Mouse (Mus musculus) liver, embryonic 15.5 days (tissue): ENCODE results near the gene 1700023F06Rik. TPM values are rescaled to one million over a fixed set of nuclear protein-coding genes. Genes with fewer than 3 reads are reported as not detected.
"Not testable (repeated sequence)": the region's sequence is repeated elsewhere in the genome, so short reads cannot be mapped to it uniquely, and the experiment has no call there.

Source experiments
- ATAC-seq: fragments of 200-750 bp; cut with Nextera tagmentation; 2 replicates; pipeline ENCODE4 v1.8.0; 2017; ENCODE audit warnings: moderate number of reproducible peaks, mild to moderate bottlenecking, moderate library complexity; ENCODE audit not compliant: insufficient read depth
- H3K27ac ChIP-seq: fragments of 300-500 bp; sonication (generic); replicated peaks from 2 replicates; pipeline ENCODE4 v1.5.1; 2015; ENCODE audit warnings: mild to moderate bottlenecking, inconsistent platforms
- H3K27me3 ChIP-seq: fragments of 300-500 bp; sonication (generic); 2 replicates; pipeline ENCODE4 v1.6.1; 2015; ENCODE audit warnings: mild to moderate bottlenecking, inconsistent platforms
- H3K36me3 ChIP-seq: fragments of 300-500 bp; sonication (generic); replicated peaks from 2 replicates; pipeline ENCODE4 v1.6.1; 2015; ENCODE audit warnings: moderate library complexity, mild to moderate bottlenecking, inconsistent platforms
- H3K4me1 ChIP-seq: fragments of 300-500 bp; sonication (generic); replicated peaks from 2 replicates; pipeline ENCODE4 v1.6.1; 2015; ENCODE audit warnings: inconsistent platforms
- H3K4me2 ChIP-seq: fragments of 300-500 bp; sonication (generic); 2 replicates; pipeline ENCODE4 v1.6.1; 2015; ENCODE audit warnings: moderate library complexity, mild to moderate bottlenecking, inconsistent platforms
- H3K4me3 ChIP-seq: fragments of 300-500 bp; sonication (generic); replicated peaks from 2 replicates; pipeline ENCODE4 v1.5.1; 2015; ENCODE audit warnings: mild to moderate bottlenecking, inconsistent platforms
- H3K9ac ChIP-seq: fragments of 300-500 bp; sonication (generic); 2 replicates; pipeline ENCODE4 v1.6.1; 2015; ENCODE audit warnings: moderate library complexity, mild to moderate bottlenecking, inconsistent platforms
- H3K9me3 ChIP-seq: fragments of 300-500 bp; sonication (generic); replicated peaks from 2 replicates; pipeline ENCODE4 v1.6.1; 2016; ENCODE audit warnings: inconsistent platforms
- WGBS: fragments of 180-500 bp; shearing (Covaris S2); methylation state at CpG from one replicate; pipeline ENCODE4 v1.1.7; 2015; ENCODE audit warnings: mixed read lengths; ENCODE audit not compliant: insufficient replicate concordance; 5-methylcytosine and 5-hydroxymethylcytosine counted together
- polyA plus RNA-seq: library from polyadenylated mRNA; unstranded; fragments of >200 nt; fragmentation: Nextera tagmentation; extraction: Ambion mirVana; gene quantifications from 2 replicates; pipeline ENCODE4 v1.2.1, GENCODE M21; 2015

1700023F06Rik gene
- polyA plus RNA-seq, 1 experiment from 2014 or later: 0.08 TPM

- H3K27ac ChIP-seq, ATAC-seq, H3K36me3 ChIP-seq, H3K9me3 ChIP-seq, H3K4me3 ChIP-seq, H3K9ac ChIP-seq, H3K4me1 ChIP-seq, H3K4me2 ChIP-seq: not testable (repeated sequence)
- peaks cover 14% of the 10 kb centered on the region for H3K27me3 ChIP-seq
- WGBS: 48% methylated on average over 4 of the region's 4 CpGs
Measured at GRCm38 (mm10) chr11:103222718-103223117, 14.4 kb upstream of the 1700023F06Rik start.

GRCm38 (mm10) chr11:103221437-103221836 is 13.1 kb upstream of the 1700023F06Rik start:
- Histone ChIP-seq H3K4me2 (no peak overlapping the region), H3K27ac (no peak overlapping the region), H3K9ac (no peak overlapping the region), H3K27me3 (peaks cover 14% of the 10 kb centered on the region), H3K4me3 (no peak overlapping the region), H3K9me3 (no peaks in the 10 kb centered on the region), H3K4me1 (peaks cover 13% of the 10 kb centered on the region), H3K36me3 (no peaks in the 10 kb centered on the region)
- 74% methylated on average over 6 of the region's 6 CpGs for WGBS
- no peak for ATAC-seq

- no peak overlapping the region for H3K4me2 ChIP-seq
- H3K4me3 ChIP-seq: no peak overlapping the region
- H3K27me3 ChIP-seq: peaks cover 16% of the 10 kb centered on the region
- 64% methylated on average over 4 of the region's 4 CpGs for WGBS
- H3K4me1 ChIP-seq: peaks cover 19% of the 10 kb centered on the region
- no peaks in the 10 kb centered on the region for H3K9me3 ChIP-seq
- no peak overlapping the region for H3K9ac ChIP-seq
- H3K27ac ChIP-seq: no peak overlapping the region
- no peaks in the 10 kb centered on the region for H3K36me3 ChIP-seq
- no peak for ATAC-seq
Measured at GRCm38 (mm10) chr11:103219995-103220394, 11.6 kb upstream of the 1700023F06Rik start.

- Histone ChIP-seq H3K4me2 (no peak overlapping the region), H3K27me3 (peaks cover 16% of the 10 kb centered on the region), H3K9ac (no peak overlapping the region), H3K9me3 (no peaks in the 10 kb centered on the region), H3K36me3 (no peaks in the 10 kb centered on the region), H3K4me1 (peaks cover 19% of the 10 kb centered on the region), H3K4me3 (no peak overlapping the region), H3K27ac (no peak overlapping the region)
- ATAC-seq: no peak
- WGBS: 71% methylated on average over 5 of the region's 5 CpGs
Measured at GRCm38 (mm10) chr11:103219259-103219658, 10.9 kb upstream of the 1700023F06Rik start.

GRCm38 (mm10) chr11:103218517-103218901 is 10.2 kb upstream of the 1700023F06Rik start:
- H3K4me3 ChIP-seq: peak overlapping the region; percentile 57
- H3K9me3 ChIP-seq: no peaks in the 10 kb centered on the region
- peaks cover 16% of the 10 kb centered on the region for H3K27me3 ChIP-seq
- peak overlapping the region; percentile 80 for H3K4me2 ChIP-seq
- H3K4me1 ChIP-seq: peaks cover 19% of the 10 kb centered on the region
- peak overlapping the region; percentile 39; the same call in 1 of the 2 replicates for H3K9ac ChIP-seq
- H3K36me3 ChIP-seq: no peaks in the 10 kb centered on the region
- no peak for ATAC-seq
- H3K27ac ChIP-seq: no peak overlapping the region
- 17% methylated on average over 6 of the region's 6 CpGs for WGBS

- 1% methylated on average over 45 of the region's 45 CpGs for WGBS
- H3K9ac ChIP-seq: peak within 1 kb of the TSS; percentile 39; the same call in 1 of the 2 replicates
- peaks cover 16% of the 10 kb centered on the region for H3K27me3 ChIP-seq
- peak within 1 kb of the TSS; percentile 80 for H3K4me2 ChIP-seq
- H3K4me3 ChIP-seq: peak within 1 kb of the TSS; percentile 57
- 0 out of 2 replicates have a peak, but pooled peaks have one; percentile 44 for ATAC-seq
- no peaks in the 10 kb centered on the region for H3K9me3 ChIP-seq
- H3K36me3 ChIP-seq: no peaks in the 10 kb centered on the region
- no peak within 1 kb of the TSS for H3K27ac ChIP-seq
- H3K4me1 ChIP-seq: peaks cover 19% of the 10 kb centered on the region
Measured at GRCm38 (mm10) chr11:103217790-103218516, 9.6 kb upstream of the 1700023F06Rik start, which contains the start of gene Spata32. Gene Spata32 (minus strand): TSS chr11:103218432.

GRCm38 (mm10) chr11:103215355-103215754 is 7.0 kb upstream of the 1700023F06Rik start:
- Histone ChIP-seq H3K27ac (no peak overlapping the region), H3K27me3 (peaks cover 16% of the 10 kb centered on the region), H3K36me3 (no peaks in the 10 kb centered on the region), H3K9me3 (no peaks in the 10 kb centered on the region), H3K9ac (no peak overlapping the region), H3K4me1 (peaks cover 19% of the 10 kb centered on the region), H3K4me2 (no peak overlapping the region), H3K4me3 (no peak overlapping the region)
- 23% methylated on average over 1 of the region's 1 CpGs for WGBS
- peak; percentile 56 for ATAC-seq

- ATAC-seq: no peak
- Histone ChIP-seq H3K4me3 (no peak overlapping the region), H3K4me1 (peaks cover 19% of the 10 kb centered on the region), H3K9me3 (no peaks in the 10 kb centered on the region), H3K27ac (no peak overlapping the region), H3K9ac (no peak overlapping the region), H3K4me2 (no peak overlapping the region), H3K27me3 (peaks cover 9% of the 10 kb centered on the region), H3K36me3 (no peaks in the 10 kb centered on the region)
- 59% methylated on average over 5 of the region's 5 CpGs for WGBS
Measured at GRCm38 (mm10) chr11:103213712-103214111, 5.4 kb upstream of the 1700023F06Rik start.

- no peak for ATAC-seq
- Histone ChIP-seq H3K9me3 (no peaks in the 10 kb centered on the region), H3K27me3 (no peaks in the 10 kb centered on the region), H3K36me3 (no peaks in the 10 kb centered on the region), H3K4me1 (peaks cover 2% of the 10 kb centered on the region), H3K9ac (no peak overlapping the region), H3K27ac (no peak overlapping the region), H3K4me3 (no peak overlapping the region), H3K4me2 (no peak overlapping the region)
- 52% methylated on average over 8 of the region's 8 CpGs for WGBS
Measured at GRCm38 (mm10) chr11:103210291-103210690, 1.9 kb upstream of the 1700023F06Rik start.

GRCm38 (mm10) chr11:103206203-103206602 is 2.2 kb downstream of the 1700023F06Rik start:
- Histone ChIP-seq H3K9me3 (no peaks in the 10 kb centered on the region), H3K27me3 (peaks cover 6% of the 10 kb centered on the region; the same call in 1 of the 2 replicates), H3K4me2 (no peak overlapping the region), H3K27ac (no peak overlapping the region), H3K4me3 (no peak overlapping the region), H3K4me1 (no peaks in the 10 kb centered on the region), H3K9ac (no peak overlapping the region), H3K36me3 (no peaks in the 10 kb centered on the region)
- no peak for ATAC-seq
- WGBS: 66% methylated on average over 6 of the region's 6 CpGs

- H3K9ac ChIP-seq: no peak overlapping the region
- H3K4me3 ChIP-seq: no peak overlapping the region
- no peaks in the 10 kb centered on the region for H3K9me3 ChIP-seq
- H3K4me1 ChIP-seq: no peaks in the 10 kb centered on the region
- H3K27me3 ChIP-seq: peaks cover 40% of the 10 kb centered on the region
- no peaks in the 10 kb centered on the region for H3K36me3 ChIP-seq
- H3K27ac ChIP-seq: no peak overlapping the region
- ATAC-seq: no peak
- no peak overlapping the region for H3K4me2 ChIP-seq
Measured at GRCm38 (mm10) chr11:103202376-103202775, 6.0 kb downstream of the 1700023F06Rik start.

- no peak overlapping the region for H3K27ac ChIP-seq
- H3K36me3 ChIP-seq: no peaks in the 10 kb centered on the region
- no peaks in the 10 kb centered on the region for H3K4me1 ChIP-seq
- H3K4me3 ChIP-seq: no peak overlapping the region
- no peak overlapping the region for H3K4me2 ChIP-seq
- 26% methylated on average over 6 of the region's 6 CpGs for WGBS
- no peak for ATAC-seq
- no peaks in the 10 kb centered on the region for H3K9me3 ChIP-seq
- no peak overlapping the region for H3K9ac ChIP-seq
- peaks cover 40% of the 10 kb centered on the region for H3K27me3 ChIP-seq
Measured at GRCm38 (mm10) chr11:103201664-103202063, 6.7 kb downstream of the 1700023F06Rik start.
